Mouse (Mus musculus): Measurements from ENCODE around the gene Cdsn. TPM values are rescaled to one million over a fixed set of nuclear protein-coding genes. Genes with fewer than 3 reads are reported as not detected.

Cdsn gene
- not detected for polyA plus RNA-seq (2014; fragmentation: Illumina TruSeq; extraction: RNeasy Lipid Tissue Mini Kit (QIAGEN cat#74804); ENCODE audit: low read depth, low replicate concordance)

GRCm38 (mm10) chr17:35551881-35552414 lies at the start of gene Cdsn:
Gene Cdsn, plus strand, starts transcription at chr17:35552128.

GRCm38 (mm10) chr17:35505776-35506175 lies 46.2 kb upstream of the Cdsn start, which contains the start of gene Pou5f1:
Gene Pou5f1, plus strand, starts transcription at chr17:35506018.

GRCm38 (mm10) chr17:35516652-35517500 lies 35.1 kb upstream of the Cdsn start, which contains the start of the genes Tcf19 and Cchcr1:
Gene Tcf19, minus strand, starts transcription at chr17:35516824.
Gene Cchcr1, plus strand, starts transcription at chr17:35517100.

DNA sequence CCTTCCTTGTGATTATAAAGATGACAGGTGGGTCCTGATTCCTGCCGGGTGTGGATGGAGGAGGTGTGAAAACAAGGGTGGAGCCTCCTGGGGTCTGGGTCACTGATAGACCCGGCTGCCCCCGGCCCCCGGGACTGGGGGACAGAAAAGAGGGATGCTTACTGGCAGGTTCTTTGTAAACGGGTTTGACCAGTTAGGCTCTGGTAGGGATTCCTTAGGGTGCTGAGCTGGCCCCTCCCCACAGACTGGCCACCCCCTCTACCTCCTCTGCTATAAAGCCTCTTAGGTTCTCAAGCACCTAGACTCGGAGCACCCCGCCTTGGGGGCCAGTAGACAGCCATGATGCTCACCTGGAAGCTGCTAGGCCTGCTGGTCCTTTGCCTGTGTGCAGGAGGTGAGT lies 19.0 kb upstream of the Cdsn start, which contains the start of gene Psors1c2:
Psors1c2 (plus strand) TSS at position 301 of the 400 bp plus-strand sequence.

DNA sequence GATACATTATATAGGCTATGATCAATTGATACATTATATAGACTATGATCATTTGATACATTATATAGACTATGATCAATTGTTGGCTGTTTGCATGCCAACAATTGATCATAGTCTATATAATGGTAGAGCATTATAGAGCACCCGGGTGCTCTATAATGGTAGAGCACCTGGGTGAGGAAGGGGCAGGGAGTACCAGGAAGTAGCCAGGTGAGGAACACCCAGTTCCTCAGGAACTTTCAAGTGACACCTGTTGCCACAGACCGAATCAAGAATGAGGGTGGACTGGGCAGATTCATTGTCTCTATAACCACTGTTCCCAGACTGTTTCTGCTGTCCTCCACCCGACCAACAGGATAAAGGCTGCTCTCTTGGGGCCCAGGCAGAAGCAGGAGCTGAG lies 15.2 kb downstream of the Cdsn start, which contains the start of gene 2300002M23Rik:
2300002M23Rik (plus strand) TSS at position 301 of the 400 bp plus-strand sequence.

GRCm38 (mm10) chr17:35601249-35601648 lies 49.3 kb downstream of the Cdsn start, which contains the start of gene Sfta2:
Gene Sfta2, plus strand, starts transcription at chr17:35601549.

Other genes starting within 250 kb of the Cdsn start
- 0.28 TPM for gene H2-Q1, start 231.7 kb upstream of the Cdsn start, polyA plus RNA-seq (2014; fragmentation: Illumina TruSeq; extraction: RNeasy Lipid Tissue Mini Kit (QIAGEN cat#74804); ENCODE audit: low read depth, low replicate concordance)
- gene H2-Q2, start 209.9 kb upstream of the Cdsn start, polyA plus RNA-seq (2014; fragmentation: Illumina TruSeq; extraction: RNeasy Lipid Tissue Mini Kit (QIAGEN cat#74804); ENCODE audit: low read depth, low replicate concordance), result 4.2 TPM
- gene H2-Q4, start 172.5 kb upstream of the Cdsn start, polyA plus RNA-seq (2014; fragmentation: Illumina TruSeq; extraction: RNeasy Lipid Tissue Mini Kit (QIAGEN cat#74804); ENCODE audit: low read depth, low replicate concordance), result 13.7 TPM
- 21.9 TPM for gene H2-Q6, start 127.3 kb upstream of the Cdsn start, polyA plus RNA-seq (2014; fragmentation: Illumina TruSeq; extraction: RNeasy Lipid Tissue Mini Kit (QIAGEN cat#74804); ENCODE audit: low read depth, low replicate concordance)
- gene H2-Q7, start 113.0 kb upstream of the Cdsn start, polyA plus RNA-seq (2014; fragmentation: Illumina TruSeq; extraction: RNeasy Lipid Tissue Mini Kit (QIAGEN cat#74804); ENCODE audit: low read depth, low replicate concordance), result 4.7 TPM
- 0.44 TPM for gene H2-Q10, start 82.0 kb upstream of the Cdsn start, polyA plus RNA-seq (2014; fragmentation: Illumina TruSeq; extraction: RNeasy Lipid Tissue Mini Kit (QIAGEN cat#74804); ENCODE audit: low read depth, low replicate concordance)
- gene Pou5f1, start 46.1 kb upstream of the Cdsn start, polyA plus RNA-seq (2014; fragmentation: Illumina TruSeq; extraction: RNeasy Lipid Tissue Mini Kit (QIAGEN cat#74804); ENCODE audit: low read depth, low replicate concordance), result not detected
- 1.1 TPM for gene Tcf19, start 35.3 kb upstream of the Cdsn start, polyA plus RNA-seq (2014; fragmentation: Illumina TruSeq; extraction: RNeasy Lipid Tissue Mini Kit (QIAGEN cat#74804); ENCODE audit: low read depth, low replicate concordance)
- 0.85 TPM for gene Cchcr1, start 35.0 kb upstream of the Cdsn start, polyA plus RNA-seq (2014; fragmentation: Illumina TruSeq; extraction: RNeasy Lipid Tissue Mini Kit (QIAGEN cat#74804); ENCODE audit: low read depth, low replicate concordance)
- gene Psors1c2, start 18.9 kb upstream of the Cdsn start, polyA plus RNA-seq (2014; fragmentation: Illumina TruSeq; extraction: RNeasy Lipid Tissue Mini Kit (QIAGEN cat#74804); ENCODE audit: low read depth, low replicate concordance), result not detected
- not detected for gene 2300002M23Rik, start 15.3 kb downstream of the Cdsn start, polyA plus RNA-seq (2014; fragmentation: Illumina TruSeq; extraction: RNeasy Lipid Tissue Mini Kit (QIAGEN cat#74804); ENCODE audit: low read depth, low replicate concordance)
- not detected for gene Sfta2, start 49.4 kb downstream of the Cdsn start, polyA plus RNA-seq (2014; fragmentation: Illumina TruSeq; extraction: RNeasy Lipid Tissue Mini Kit (QIAGEN cat#74804); ENCODE audit: low read depth, low replicate concordance)
- gene Gm9573, start 74.5 kb downstream of the Cdsn start, polyA plus RNA-seq (2014; fragmentation: Illumina TruSeq; extraction: RNeasy Lipid Tissue Mini Kit (QIAGEN cat#74804); ENCODE audit: low read depth, low replicate concordance), result not detected
- gene Mucl3, start 91.6 kb downstream of the Cdsn start, polyA plus RNA-seq (2014; fragmentation: Illumina TruSeq; extraction: RNeasy Lipid Tissue Mini Kit (QIAGEN cat#74804); ENCODE audit: low read depth, low replicate concordance), result not detected
- gene Vars2, start 115.5 kb downstream of the Cdsn start, polyA plus RNA-seq (2014; fragmentation: Illumina TruSeq; extraction: RNeasy Lipid Tissue Mini Kit (QIAGEN cat#74804); ENCODE audit: low read depth, low replicate concordance), result 1.1 TPM
- 1.7 TPM for gene Gtf2h4, start 121.6 kb downstream of the Cdsn start, polyA plus RNA-seq (2014; fragmentation: Illumina TruSeq; extraction: RNeasy Lipid Tissue Mini Kit (QIAGEN cat#74804); ENCODE audit: low read depth, low replicate concordance)
- 7.2 TPM for gene Ddr1, start 152.5 kb downstream of the Cdsn start, polyA plus RNA-seq (2014; fragmentation: Illumina TruSeq; extraction: RNeasy Lipid Tissue Mini Kit (QIAGEN cat#74804); ENCODE audit: low read depth, low replicate concordance)

Measured in kidney, adult 10 weeks (tissue).